Mouse (Mus musculus): ENCODE results near the gene Gns.

DNA sequence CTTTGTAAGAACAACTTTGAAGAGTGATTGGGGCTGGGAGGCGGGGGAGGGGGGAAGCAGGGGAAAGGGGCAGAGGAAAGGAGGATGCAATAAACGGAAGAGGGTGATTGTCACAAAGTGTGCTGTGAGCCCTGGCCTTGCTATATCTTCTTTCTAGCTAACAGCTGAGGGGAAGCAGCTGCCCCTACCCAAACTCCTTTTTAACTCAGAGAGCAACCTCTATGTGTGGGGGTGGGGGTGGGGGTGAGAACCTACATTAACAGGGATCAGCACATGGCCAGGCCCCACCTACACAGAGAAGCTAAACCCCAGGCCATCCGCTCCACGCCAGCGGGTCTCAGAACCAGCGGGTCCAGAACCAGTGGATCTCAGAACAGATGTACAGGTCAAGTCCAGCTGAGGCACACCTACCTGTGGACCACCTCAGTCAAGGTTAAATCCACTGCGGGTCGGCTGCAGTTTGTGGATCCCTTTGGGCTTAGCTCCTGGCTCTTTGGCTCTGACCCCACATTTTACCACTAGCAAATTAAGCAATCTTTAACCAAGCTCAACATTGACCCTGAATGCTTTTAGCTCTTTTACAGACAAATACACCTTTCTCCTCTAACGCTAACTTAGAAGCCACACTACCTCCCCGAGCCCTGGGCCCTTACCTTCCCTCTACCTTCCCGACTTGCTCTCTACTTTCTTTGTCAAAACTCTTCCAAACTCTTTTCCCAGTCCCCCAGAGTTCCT lies 47.0 kb downstream of the Gns start:
- no peak for TF ChIP-seq CTCF (IDR thresholded peaks at IDR 0.05; ENCODE audit: insufficient read depth, low read depth, low read length)
- no peak for TF ChIP-seq POLR2A (IDR thresholded peaks at IDR 0.05; ENCODE audit: insufficient read depth, low read depth, low read length)
